Mouse (Mus musculus): ENCODE measurements around the gene Cdkn2d.

Gene Cdkn2d

GRCm38 (mm10) chr9:21243826-21244427 lies 47.3 kb downstream of the Cdkn2d start:
- DNase-seq = no peak

GRCm38 (mm10) chr9:21241343-21241742 lies 49.9 kb downstream of the Cdkn2d start:
- DNase-seq = peak; percentile 91

GRCm38 (mm10) chr9:21239465-21239848 lies 51.8 kb downstream of the Cdkn2d start:
- no peak for DNase-seq

GRCm38 (mm10) chr9:21238733-21239464 lies 52.3 kb downstream of the Cdkn2d start, which contains the start of gene Keap1:
Gene Keap1, minus strand, starts transcription at chr9:21239361.
- peak; percentile 94 for DNase-seq

Data from thymus, postnatal 14 days (tissue).